Mouse (Mus musculus) layer of hippocampus, postnatal 25 days (tissue): ENCODE data around the gene Ccdc42. TPM values are rescaled to one million over a fixed set of nuclear protein-coding genes. Genes with fewer than 3 reads are reported as not detected.

Source experiments
- DNase-seq, 2 experiments: peaks; one replicate each; pipeline ENCODE4 v3.0.0; 2022; ENCODE audit warnings: mixed read lengths in 2 of 2, low spot score in 1 of 2; ENCODE audit errors: extremely low spot score in 1 of 2
- total RNA-seq, 2 experiments: library from RNA; stranded (reverse); gene quantifications; 2 replicates each; pipeline ENCODE4 v1.2.3; 2021

Gene Ccdc42
- 1 to 10 TPM; 2.0 to 2.4 TPM for total RNA-seq

- DNase-seq, result no peak
Measured at GRCm38 (mm10) chr11:68586721-68587120, at the start of gene Ccdc42. Gene Ccdc42 (plus strand): TSS chr11:68587021.

GRCm38 (mm10) chr11:68539621-68540020 is 47.2 kb upstream of the Ccdc42 start:
- DNase-seq, result no peak

- no peak for DNase-seq
Measured at GRCm38 (mm10) chr11:68544554-68544953, 42.3 kb upstream of the Ccdc42 start.

GRCm38 (mm10) chr11:68545172-68545571 is 41.6 kb upstream of the Ccdc42 start:
- no peak for DNase-seq

- DNase-seq, result no peak
Measured at GRCm38 (mm10) chr11:68545682-68546222, 41.1 kb upstream of the Ccdc42 start.

GRCm38 (mm10) chr11:68547484-68547883 is 39.3 kb upstream of the Ccdc42 start:
- DNase-seq, result no peak

- no peak for DNase-seq
Measured at GRCm38 (mm10) chr11:68549597-68549996, 37.2 kb upstream of the Ccdc42 start.

GRCm38 (mm10) chr11:68550358-68550757 is 36.5 kb upstream of the Ccdc42 start:
- DNase-seq, result no peak

- peak in 1 of 2 experiments; percentile 53 for DNase-seq
Measured at GRCm38 (mm10) chr11:68553981-68554471, 32.8 kb upstream of the Ccdc42 start.

- DNase-seq, result no peak
Measured at GRCm38 (mm10) chr11:68555918-68556584, 30.8 kb upstream of the Ccdc42 start, which contains the start of gene Mfsd6l. Gene Mfsd6l (plus strand): TSS chr11:68556186.

GRCm38 (mm10) chr11:68559546-68559945 is 27.3 kb upstream of the Ccdc42 start:
- no peak for DNase-seq

GRCm38 (mm10) chr11:68561957-68562950 is 24.6 kb upstream of the Ccdc42 start:
- no peak for DNase-seq

- no peak for DNase-seq
Measured at GRCm38 (mm10) chr11:68564356-68565031, 22.3 kb upstream of the Ccdc42 start.

- no peak for DNase-seq
Measured at GRCm38 (mm10) chr11:68565032-68565429, 21.8 kb upstream of the Ccdc42 start.

GRCm38 (mm10) chr11:68566447-68567059 is 20.3 kb upstream of the Ccdc42 start:
- DNase-seq, result peak; percentile 67 to 90

- DNase-seq, result no peak
Measured at GRCm38 (mm10) chr11:68570861-68571260, 16.0 kb upstream of the Ccdc42 start.

- no peak for DNase-seq
Measured at GRCm38 (mm10) chr11:68577076-68577475, 9.7 kb upstream of the Ccdc42 start.

- peak; percentile 42 to 47 for DNase-seq
Measured at GRCm38 (mm10) chr11:68579462-68579881, 7.3 kb upstream of the Ccdc42 start.

- DNase-seq, result no peak
Measured at GRCm38 (mm10) chr11:68580566-68580965, 6.3 kb upstream of the Ccdc42 start.

- DNase-seq, result peak; percentile 28 to 51
Measured at GRCm38 (mm10) chr11:68583225-68583624, 3.6 kb upstream of the Ccdc42 start.
